Mouse (Mus musculus) mesoderm, embryonic 11.5 days (tissue): ENCODE results near the gene Rab42.

ENCODE experiments used
- DNase-seq: peaks from one replicate; pipeline ENCODE4 v3.0.0-alpha.2; 2012; ENCODE audit warnings: low read depth, low spot score

Rab42 gene

DNA sequence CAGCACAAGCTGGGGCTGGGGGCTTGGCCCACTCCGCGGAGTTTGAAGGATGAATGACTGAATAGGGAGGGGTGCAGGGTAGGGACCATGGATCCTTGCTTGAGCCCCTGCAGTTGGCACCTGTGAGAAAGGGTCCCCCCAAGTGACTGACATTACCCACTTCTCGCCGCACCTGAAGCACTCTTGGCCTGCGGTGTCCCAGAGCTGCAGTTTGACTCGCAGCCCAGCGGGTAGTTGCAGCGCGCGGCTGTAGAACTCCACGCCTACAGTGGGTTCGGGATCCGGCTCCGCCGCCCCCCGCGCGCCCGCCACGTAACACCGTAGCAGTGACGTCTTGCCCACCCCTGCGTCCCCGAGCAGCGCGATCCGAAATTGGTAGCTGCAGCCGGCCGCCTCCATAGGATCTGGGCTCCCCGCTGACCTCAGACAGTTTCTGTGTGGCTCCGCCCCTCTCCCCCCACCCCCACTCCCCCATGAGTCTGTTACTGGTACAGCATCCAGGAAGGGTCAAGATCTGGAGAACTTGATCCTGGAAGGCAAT lies at the start of gene Rab42:
Gene Rab42 (minus strand): TSS at position 447 of the 541 bp plus-strand sequence.
- DNase-seq: peak; percentile 73

DNA sequence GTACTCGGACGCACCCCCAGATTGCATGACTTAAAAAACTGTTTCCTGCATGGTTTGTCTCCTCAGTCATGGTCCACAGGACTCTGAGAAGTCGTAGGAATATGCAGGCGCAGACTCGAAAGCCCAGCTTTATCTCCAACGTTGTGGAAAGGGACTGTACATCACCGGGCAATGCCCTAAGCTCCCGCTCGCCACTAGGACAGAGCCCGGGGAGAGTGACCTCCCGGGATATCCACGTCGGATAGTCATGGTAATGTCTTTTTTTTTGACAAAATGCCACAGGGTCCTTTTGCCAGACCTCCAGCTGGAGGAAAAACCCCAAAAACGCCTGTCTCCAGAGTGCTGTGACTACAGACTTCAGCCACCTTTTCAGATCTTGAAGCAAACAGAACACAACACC lies 49.6 kb upstream of the Rab42 start:
- no peak for DNase-seq

DNA sequence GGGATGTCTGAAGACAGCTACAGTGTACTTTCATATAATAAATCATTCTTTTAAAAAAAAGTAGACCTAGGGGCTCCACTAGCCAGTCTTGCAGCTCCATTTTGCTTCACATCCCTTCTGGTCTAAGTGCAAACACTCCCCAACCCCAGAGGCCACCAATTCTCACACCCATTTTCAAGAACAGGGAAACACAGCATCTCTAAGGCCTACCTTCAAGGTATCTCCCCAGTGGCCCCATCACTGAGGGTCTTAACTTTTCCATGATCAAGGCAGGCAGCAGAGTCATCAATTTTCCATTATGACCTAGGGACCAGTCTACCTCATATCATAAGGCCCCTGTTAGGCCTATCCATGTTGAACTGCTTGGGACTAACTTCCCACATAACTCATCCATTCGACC lies 48.2 kb upstream of the Rab42 start:
- DNase-seq: no peak

DNA sequence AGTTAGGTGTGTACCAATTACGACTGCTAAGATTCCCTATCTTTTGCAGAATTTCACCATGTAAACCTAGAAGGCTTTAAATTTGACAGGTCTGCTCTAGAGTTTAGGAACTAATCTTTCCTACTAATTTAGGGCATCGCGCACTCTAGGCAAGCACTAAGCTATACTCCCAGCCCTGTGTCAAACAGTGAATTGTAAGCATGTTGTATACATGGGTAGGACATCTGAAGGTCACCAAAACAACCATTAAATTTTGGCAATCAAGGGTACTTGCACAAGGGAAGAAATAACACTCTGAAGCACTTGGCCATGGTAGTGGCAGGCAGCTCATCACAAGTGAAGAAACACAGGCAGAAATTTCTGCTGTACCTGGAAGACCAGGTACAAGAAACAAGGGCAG lies 47.7 kb upstream of the Rab42 start:
- DNase-seq: no peak

DNA sequence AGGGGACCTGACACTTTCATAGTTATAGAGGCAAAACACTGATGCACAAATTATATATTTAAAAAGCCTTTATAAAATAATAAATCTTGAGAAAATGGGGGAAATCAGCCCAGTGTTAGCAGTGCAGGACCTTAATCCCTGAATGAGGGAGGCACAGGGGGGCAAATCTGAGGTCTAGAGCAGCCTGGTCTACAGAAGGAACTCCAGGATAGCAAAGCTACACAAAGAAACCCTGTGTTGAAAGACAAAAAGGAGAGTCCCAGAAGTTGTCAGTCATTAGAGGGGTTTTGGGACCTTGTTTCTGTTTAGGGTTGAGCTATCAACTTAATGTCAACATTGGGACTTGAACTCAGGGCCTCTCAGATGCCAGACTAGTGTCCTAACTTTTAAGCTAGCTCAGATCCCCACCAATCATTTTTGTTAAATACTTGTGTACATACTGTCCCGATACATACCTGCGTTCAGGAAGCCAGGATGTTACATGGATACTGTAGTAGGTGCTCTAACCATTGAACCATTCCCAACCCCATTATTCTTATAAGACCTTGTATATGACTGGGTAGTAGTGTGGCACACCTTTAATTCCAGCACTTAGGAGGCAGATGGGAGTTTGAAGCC lies 47.0 kb upstream of the Rab42 start:
- DNase-seq: no peak

DNA sequence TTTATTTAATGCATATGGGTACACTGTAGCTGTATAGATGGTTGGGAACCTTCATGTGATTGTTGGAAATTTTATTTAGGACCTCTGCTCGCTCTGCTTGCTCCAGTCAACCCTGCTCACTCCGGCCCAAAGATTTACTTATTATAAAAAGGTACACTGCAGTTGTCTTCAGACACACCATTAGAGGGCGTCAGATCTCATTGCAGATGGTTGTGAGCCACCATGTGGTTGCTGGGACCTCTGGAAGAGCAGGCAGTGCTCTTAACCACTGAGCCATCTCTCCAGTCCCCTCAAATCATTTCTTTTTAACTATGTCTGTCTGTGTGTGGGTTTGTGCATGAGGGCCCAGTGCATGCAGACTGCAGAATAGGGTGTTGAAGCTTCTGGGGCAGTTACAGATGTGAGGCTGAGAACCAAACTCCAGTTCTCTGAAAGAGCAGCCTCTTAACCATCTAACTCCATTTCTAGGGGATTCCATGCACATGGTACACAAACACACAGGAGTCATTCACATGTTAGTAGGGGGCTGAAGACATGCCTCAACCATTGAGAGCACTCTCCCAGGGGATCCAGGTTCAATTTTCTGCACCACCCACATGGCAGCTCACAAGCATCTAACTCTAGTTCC lies 46.4 kb upstream of the Rab42 start:
- DNase-seq: no peak

DNA sequence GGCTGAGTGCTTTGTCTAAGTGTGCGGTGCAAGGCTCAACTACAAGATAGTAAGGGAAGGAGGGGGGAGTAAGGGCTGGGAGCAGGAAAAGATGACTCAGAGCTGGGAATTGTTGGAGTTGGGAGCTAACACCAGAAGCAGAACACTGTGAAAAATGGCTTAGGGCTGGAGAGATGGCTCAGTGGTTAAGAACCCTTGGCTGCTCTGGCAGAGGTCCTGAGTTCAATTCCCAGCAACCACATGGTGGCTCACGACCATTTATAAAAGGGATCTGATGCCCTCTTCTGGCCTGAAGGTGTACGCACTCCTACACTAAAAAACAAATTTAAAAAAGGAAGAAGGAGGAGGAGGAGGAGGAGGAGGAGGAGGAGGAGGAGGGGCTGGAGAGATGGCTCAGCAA lies 43.5 kb upstream of the Rab42 start:
- no peak for DNase-seq

DNA sequence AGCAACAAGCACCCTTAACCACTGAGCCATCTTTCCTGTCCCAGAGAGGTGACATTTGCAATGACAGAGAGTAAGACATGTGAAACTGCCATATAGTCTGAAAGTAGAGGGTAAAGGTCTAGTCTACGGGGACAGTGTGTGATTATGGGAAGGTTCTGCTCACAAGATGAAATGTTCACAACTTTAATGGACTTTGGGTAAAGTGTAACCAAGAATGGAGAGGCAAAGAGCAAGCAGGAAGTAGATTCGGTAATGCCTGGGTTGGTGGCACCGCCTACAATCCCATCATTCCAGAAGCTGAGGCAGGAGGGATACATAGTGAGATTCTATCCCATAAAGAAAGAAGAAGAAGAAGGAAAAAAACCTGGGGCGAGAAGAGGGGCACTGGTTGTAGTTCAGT lies 43.1 kb upstream of the Rab42 start:
- DNase-seq: no peak

DNA sequence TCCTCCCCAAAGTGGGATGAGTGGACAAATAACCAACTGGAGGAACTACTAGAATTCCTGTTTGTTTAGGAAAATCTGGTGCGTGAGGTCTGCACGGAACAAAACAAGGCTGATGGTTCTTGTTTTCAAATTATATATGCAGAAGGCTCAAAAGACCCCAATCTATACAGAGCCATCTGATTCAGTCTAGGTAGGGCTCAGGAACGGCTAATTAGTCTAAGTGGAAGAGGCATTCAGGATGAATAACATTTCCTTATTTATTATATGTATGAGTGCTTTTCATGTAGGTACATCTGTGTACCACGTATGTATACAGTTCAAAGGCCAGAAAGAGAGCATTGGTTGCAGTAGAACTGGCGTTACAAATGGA lies 42.6 kb upstream of the Rab42 start:
- no peak for DNase-seq

DNA sequence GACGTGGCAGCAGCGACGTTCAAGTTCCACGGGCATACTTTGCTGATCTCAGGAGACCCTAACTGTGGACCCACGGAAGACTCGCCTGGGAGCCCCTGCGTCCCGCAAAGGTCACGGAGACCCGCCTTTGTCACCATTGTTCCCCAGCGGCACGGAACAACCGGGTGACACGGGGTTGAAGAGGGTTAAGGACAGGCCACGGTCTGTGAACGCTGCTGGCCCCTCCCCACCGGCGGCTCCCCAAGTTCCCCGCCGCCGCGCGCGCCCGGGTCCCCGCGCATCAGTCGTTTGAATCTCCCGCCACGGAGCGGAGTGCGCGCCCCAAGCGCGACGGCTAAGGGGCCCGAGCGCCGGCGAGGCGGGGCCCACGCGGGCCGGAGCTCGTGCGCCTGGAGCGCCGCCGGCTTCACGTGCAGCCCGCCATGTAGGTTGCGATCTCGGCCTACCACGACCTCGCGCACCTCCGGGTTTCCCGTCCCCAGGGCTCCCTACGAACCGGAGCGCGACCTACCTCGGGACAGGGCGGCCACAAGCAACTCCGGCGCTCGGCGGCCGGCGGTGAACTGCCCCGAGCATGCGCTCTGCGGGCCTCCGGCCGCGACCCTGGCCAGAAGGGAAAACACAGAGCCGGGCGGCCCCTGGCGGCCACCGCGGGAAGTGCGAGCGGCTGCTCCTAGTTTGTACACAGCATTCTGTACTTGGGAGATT lies 42.1 kb upstream of the Rab42 start:
- peak; percentile 93 for DNase-seq

DNA sequence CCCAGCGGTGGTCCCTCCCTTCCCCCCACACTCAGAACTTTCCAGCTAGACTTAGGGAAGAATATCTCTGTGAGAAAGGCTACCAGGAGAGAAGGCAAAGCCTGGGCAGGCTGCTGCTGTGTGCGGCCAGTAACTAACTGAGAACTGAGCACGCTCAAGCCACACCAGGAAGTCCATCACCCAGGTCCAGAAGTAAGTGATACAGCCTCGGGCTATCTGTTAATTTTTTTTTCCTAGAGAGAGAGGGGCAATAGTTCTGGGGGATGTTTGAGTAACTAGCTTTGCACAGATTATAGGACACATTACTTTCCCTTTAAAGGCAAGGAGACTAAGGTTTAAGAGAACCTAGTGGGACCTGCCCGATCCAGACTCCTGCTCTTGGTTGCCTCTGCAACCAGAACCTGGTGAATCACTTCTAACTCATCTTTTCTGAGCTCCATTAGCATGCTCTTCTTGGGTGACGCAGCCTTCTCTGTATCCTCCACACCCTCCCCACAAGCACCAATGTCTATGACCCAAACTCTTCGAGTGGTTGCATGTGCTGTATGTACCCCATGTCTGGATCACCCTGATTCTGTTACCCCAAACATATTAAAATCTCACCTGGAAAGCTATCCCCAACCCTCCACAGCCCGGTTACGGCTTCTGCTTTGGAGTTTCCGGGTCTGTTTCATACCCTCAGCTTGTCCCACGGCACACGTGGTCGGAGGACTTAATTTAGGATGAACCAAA lies 41.4 kb upstream of the Rab42 start:
- DNase-seq: peak; percentile 33

DNA sequence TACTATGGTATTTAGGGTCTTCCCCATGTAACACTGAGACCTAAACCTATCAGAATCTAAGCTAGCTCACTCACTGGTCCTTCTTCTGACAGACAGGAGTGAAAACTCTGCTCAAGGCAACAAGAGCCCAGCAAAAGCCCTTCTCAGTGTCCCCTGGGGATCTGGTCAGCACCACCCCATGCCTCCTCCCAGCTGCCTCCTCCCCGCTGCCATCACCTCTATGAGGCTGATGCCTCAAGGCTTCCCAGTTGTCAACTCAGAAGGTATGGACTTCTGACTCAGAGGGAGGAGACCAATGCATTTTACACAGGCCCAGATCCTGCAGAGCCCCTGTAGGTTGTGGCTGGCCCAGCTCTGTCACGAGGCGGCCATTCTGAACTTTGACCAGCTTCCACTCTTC lies 38.3 kb upstream of the Rab42 start:
- DNase-seq: no peak

DNA sequence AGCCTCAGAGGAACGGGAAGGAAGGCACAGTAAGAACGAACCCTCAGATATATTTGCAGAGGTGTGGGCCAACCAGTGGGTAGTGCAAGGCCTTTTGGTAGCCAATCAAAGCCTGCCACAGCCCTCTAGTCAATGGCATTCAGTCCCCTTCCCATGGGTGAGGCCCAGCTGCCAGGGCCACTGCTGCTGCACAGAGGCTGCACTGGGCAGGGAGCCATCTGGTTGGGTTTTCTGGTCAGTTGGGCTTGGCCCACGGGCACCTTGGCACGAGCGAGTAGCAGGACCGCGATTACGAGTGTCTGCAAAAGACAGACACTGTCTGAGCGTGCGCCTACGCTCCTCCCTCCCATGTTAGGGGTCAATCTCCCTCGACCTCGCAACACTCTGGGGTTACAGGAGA lies 35.8 kb upstream of the Rab42 start:
- no peak for DNase-seq

DNA sequence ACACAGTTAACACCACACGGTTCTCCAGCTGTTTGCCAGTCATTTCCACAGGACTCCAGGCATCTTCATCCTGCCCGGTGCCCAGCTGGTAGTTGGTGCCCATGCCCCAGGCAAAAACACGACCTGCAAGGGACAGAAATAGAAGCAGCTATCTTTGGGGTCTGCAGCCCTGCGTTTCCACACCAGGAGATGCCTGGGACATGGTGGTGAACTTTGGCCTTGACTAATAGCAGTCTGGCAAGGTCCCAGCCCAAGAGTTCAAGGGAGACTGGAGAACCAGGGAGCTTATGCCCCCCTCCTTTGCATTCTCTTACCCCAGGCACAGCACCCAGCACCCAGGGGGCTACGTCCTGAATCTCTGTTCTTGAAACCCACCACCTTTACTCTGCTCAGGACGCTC lies 29.7 kb upstream of the Rab42 start:
- no peak for DNase-seq

DNA sequence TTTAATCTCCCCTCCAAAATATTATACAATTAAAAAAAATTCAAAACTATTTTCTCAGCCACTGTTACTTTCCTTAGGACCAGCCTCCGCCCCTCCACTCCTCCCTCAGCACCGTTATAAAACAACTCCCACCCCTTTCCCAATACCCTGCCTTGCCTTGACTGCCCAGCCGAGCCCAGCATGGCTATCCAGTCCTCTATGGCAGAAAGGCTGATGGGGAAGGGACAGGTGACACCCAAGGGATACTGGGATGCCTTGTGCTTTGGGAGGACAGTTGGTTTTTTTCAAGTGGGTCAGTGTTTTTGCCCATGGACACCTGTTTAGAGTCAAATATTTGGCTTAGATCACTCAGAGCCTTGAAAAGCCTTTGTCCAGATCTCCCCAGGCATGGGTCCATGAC lies 28.8 kb upstream of the Rab42 start:
- DNase-seq: no peak

DNA sequence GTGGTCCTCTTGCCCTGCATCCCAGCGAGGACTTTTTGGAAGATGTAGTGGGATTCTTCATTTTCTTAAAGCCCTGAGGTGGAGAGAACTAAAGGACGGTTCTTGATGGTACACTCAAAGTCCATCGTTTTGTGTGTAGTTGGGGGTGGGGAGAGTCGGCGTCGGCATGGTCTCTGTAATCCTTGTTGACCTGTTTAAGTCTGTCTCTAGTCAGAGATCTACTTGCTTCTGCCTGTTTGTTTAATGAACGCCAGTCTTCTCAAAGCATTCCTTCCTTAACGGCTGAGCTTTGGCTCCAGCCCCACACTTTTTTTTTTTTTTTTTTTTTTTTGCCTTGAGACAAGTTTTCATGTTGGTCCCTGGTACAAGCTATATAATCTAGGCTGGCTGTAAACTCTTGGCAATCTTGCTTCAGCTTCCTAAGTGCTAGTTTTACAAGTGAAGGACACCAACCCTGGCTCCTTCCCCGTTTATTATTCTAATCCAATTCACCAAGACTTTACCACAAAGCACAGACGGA lies 26.7 kb upstream of the Rab42 start:
- no peak for DNase-seq

DNA sequence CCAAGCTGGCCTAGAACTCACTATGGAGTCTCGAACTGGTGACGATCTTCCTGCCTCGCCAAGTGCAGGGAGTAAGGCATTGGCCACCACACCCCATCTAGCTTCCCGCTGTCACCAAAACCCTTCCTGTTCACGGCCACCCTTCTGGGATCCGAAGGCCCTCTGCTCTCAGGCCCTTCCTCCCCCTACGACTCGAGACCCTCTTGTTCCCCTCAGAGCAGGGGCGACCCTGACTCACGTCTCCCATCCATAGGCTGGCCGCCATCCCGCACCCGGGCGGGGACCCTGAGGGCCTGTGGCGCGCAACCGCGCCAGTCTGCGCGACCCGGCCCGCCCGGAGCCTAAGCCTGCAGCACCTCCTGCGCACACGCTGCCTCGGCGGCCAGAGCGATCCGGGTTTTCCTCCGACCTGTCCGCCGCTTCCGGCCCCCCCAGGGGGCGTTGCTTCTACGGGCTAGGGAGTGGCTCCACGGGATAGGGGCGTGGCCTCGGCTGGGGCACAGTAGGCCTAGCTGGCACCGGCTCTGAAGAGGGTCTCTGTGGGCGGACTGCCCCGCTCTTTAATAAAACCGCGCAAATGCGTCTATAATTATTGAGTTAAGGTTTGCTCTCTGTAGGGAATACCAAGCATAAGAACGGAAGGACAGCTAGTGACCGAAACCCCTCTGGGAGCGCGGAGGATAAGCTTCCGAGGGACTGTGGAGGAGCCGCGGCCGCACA lies 26.1 kb upstream of the Rab42 start, which contains the start of gene Trnau1ap:
Gene Trnau1ap (minus strand): TSS at position 424 of the 720 bp plus-strand sequence.
- DNase-seq: peak; percentile 96

DNA sequence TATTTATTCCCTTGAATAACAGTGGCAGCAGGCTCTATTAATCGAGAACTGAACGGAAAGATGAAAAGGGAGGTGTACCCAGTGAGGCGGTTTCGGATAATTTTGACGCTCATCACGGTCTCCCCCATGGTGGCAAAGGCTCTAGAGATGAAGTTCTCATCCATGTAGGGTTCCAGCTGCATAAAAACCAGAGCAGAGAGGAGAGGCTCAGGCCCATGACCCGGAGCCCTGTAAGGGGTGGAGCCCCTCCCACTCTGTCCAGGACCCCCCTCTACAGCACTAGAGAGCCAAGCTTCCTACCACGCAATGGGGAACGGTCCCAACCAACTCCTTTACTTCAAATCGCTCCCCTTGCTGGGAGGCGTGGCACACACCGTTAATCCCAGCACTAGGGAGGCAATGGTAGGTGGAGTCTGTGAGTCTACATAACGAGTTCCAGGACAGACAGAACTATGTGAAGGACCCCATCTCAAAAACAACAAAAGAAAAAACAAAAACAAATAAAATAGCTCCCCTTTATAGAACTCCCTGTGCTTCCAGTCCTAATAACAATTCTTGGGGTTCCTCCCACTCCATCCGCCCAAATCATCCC lies 25.3 kb upstream of the Rab42 start:
- no peak for DNase-seq

DNA sequence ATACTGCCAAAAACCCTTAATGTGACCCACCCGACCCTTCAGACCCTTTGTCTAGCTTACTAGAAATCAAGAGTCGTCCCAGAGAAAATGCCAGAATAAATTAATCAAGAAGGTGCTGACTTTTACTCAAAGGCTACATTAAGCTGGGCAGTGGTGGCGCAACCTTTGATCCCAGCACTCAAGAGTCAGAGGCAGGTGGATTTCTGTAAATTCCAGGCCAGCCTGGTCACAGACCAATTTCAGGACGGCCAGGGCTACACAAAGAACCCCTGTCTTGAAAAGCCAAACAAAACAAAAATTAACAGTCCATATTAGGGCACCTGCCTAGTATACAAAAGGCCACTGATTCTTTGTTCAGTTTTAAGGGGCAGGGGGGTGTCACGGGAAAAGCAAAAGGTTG lies 23.3 kb upstream of the Rab42 start:
- no peak for DNase-seq

DNA sequence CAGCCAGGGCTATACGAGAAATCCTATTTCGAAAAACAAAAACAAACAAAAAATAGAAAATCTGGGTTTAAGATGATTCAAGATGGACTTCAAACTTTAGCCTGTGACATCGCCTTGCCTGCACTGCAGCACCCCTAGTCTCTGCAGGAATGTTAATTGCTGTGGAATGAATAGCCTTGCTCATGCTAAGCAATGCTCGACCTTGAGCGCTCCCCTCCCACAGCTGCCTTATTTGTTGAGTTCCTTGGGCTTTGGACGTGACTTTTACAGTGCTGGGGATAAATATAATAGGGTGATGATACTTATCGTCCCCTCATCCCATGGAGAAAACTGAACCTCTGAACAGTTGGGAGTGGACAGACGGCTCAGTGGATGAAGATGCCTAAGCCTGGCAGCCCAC lies 12.5 kb upstream of the Rab42 start:
- DNase-seq: no peak

DNA sequence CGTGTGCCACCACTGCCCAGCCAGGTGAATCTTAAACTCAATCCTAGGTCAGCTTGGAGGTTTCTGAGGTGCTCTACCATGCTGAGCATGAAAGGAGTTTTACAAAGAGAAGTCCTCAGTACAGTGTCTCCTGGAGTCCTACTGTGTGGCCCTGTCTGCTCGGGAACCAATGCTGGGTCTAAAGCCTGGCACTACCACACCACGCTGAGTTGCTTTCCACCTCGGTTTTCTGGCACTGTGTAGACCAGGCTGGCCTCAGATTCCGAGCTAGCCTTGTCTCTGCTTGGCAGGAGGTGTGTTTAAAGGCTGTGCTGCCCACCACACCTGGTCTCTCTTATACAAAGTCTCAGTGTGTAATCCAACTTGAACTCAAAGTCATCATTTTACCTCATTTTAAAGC lies 9.4 kb upstream of the Rab42 start:
- DNase-seq: no peak
